Mouse (Mus musculus): ENCODE data around the gene Zfp971. TPM values are rescaled to one million over a fixed set of nuclear protein-coding genes. Genes with fewer than 3 reads are reported as not detected.
"Not testable (repeated sequence)": the region's sequence is repeated elsewhere in the genome, so short reads cannot be mapped to it uniquely, and the experiment has no call there.

The Zfp971 gene
- 12.8 and 14.8 TPM in 2 replicates for polyA plus RNA-seq (2015; fragmentation: Nextera tagmentation; extraction: Ambion mirVana)

DNA sequence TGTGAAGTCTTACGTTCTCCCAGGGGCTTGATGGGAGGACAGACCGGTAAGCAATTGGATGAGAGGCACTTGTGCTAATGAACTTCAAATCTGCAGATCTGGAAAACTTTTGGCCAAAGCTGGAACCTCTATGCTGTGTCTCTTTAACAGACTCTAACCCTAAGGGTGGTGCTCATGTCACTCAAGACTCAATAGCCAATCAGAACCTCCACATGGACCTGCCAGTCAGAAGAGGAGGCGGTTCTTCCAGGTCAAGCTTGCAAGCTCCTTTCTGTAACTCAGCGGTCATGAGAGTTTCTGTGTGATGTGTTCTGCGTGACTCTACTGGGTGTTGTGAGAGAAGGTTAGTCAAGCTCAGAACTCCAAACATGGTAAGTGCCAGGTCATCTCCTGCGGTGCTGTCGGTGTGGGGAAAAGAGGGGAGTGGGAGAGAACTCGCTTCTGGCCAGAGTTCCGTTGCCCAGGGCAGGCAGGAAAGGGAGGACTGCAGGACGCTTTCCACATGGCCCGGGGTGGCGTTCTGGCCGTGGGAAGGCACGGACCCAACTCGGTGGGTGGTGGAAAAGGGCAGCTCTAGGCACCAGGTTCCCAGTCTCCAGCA lies at the start of gene Zfp971:
TSS of gene Zfp971 (plus strand) at position 274 of the 601 bp plus-strand sequence.
- Histone ChIP-seq H3K4me3 (replicated peaks; ENCODE audit: low read length) (peak within 1 kb of the TSS; percentile 62), H3K4me2 (ENCODE audit: low read depth, low read length) (peak within 1 kb of the TSS; percentile 54), H3K27ac (ENCODE audit: low read length) (peak within 1 kb of the TSS; percentile 23; the same call in 1 of the 2 replicates), H3K9ac (ENCODE audit: low read length) (peak within 1 kb of the TSS; percentile 75)
- H3K36me3 ChIP-seq (ENCODE audit: control insufficient read depth, insufficient read depth, low read length); ATAC-seq (ENCODE audit: insufficient read depth, low FRiP score); H3K9me3 ChIP-seq (replicated peaks; ENCODE audit: control insufficient read depth, low read length); H3K4me1 ChIP-seq (ENCODE audit: control insufficient read depth, insufficient read depth, low read length); H3K27me3 ChIP-seq (ENCODE audit: control insufficient read depth, insufficient read depth, low read length): not testable (repeated sequence)
- whole genome bisulfite sequencing: 2% methylated on average over 13 of the region's 15 CpGs

DNA sequence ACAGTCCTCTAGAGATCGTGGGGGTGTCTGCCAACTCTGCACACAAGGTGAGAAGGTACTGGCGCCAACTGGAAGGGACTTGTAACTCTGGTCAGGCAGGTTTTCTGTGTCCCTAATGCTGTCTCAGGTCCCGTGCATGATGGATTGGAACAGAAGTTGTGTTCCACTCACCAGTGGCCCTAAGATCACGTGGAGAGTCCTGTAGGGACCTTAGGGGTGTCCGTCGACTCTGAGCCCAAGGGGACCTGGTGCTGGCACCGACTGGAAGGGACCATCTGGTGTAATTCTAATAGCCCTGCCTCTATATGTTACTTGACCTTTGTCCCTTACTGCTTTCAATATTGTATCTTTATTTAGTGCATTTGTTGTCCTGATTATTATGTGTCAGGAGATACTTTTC lies 48.3 kb upstream of the Zfp971 start:
- not testable (repeated sequence) for ATAC-seq (ENCODE audit: insufficient read depth, low FRiP score); H3K27me3 ChIP-seq (ENCODE audit: control insufficient read depth, insufficient read depth, low read length); H3K36me3 ChIP-seq (ENCODE audit: control insufficient read depth, insufficient read depth, low read length); H3K9me3 ChIP-seq (replicated peaks; ENCODE audit: control insufficient read depth, low read length); H3K4me2 ChIP-seq (ENCODE audit: low read depth, low read length); H3K27ac ChIP-seq (ENCODE audit: low read length); H3K9ac ChIP-seq (ENCODE audit: low read length); H3K4me1 ChIP-seq (ENCODE audit: control insufficient read depth, insufficient read depth, low read length); H3K4me3 ChIP-seq (replicated peaks; ENCODE audit: low read length)
- 77% methylated on average over 7 of the region's 7 CpGs for WGBS

GRCm38 (mm10) chr2:178019486-178019885 lies 3.6 kb upstream of the Zfp971 start:
- H3K9me3 ChIP-seq (replicated peaks; ENCODE audit: control insufficient read depth, low read length); H3K4me1 ChIP-seq (ENCODE audit: control insufficient read depth, insufficient read depth, low read length); H3K4me2 ChIP-seq (ENCODE audit: low read depth, low read length); H3K4me3 ChIP-seq (replicated peaks; ENCODE audit: low read length); ATAC-seq (ENCODE audit: insufficient read depth, low FRiP score); H3K27me3 ChIP-seq (ENCODE audit: control insufficient read depth, insufficient read depth, low read length); H3K9ac ChIP-seq (ENCODE audit: low read length); H3K27ac ChIP-seq (ENCODE audit: low read length); H3K36me3 ChIP-seq (ENCODE audit: control insufficient read depth, insufficient read depth, low read length): not testable (repeated sequence)
- 82% methylated on average over 3 of the region's 3 CpGs for WGBS

DNA sequence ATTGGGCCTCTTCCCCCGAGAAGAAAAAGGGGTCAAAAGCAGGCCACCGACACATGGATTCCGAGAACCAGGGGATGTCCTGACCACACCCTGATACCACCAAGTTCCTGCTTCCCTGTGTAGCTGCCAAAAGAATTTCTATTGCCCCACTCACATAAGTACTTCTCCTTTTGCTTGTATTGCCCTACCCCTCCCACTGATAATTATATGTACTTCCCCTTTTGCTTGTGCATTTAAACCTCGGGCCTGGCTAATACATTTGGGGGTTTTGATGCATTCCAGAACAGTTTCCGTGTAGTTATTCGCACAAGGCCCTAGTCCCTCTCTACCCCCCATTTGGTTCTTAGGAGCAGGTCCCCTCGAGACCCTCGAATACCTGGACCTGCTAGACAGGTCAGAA lies 2.3 kb upstream of the Zfp971 start:
- not testable (repeated sequence) for H3K36me3 ChIP-seq (ENCODE audit: control insufficient read depth, insufficient read depth, low read length); H3K4me3 ChIP-seq (replicated peaks; ENCODE audit: low read length); ATAC-seq (ENCODE audit: insufficient read depth, low FRiP score); H3K27ac ChIP-seq (ENCODE audit: low read length); H3K9me3 ChIP-seq (replicated peaks; ENCODE audit: control insufficient read depth, low read length); H3K4me1 ChIP-seq (ENCODE audit: control insufficient read depth, insufficient read depth, low read length); H3K4me2 ChIP-seq (ENCODE audit: low read depth, low read length); H3K9ac ChIP-seq (ENCODE audit: low read length); H3K27me3 ChIP-seq (ENCODE audit: control insufficient read depth, insufficient read depth, low read length)
- 73% methylated on average over 8 of the region's 8 CpGs for WGBS

- 14% methylated on average over 2 of the region's 2 CpGs for WGBS
- H3K36me3 ChIP-seq (ENCODE audit: control insufficient read depth, insufficient read depth, low read length); H3K9me3 ChIP-seq (replicated peaks; ENCODE audit: control insufficient read depth, low read length); ATAC-seq (ENCODE audit: insufficient read depth, low FRiP score); H3K4me1 ChIP-seq (ENCODE audit: control insufficient read depth, insufficient read depth, low read length); H3K27me3 ChIP-seq (ENCODE audit: control insufficient read depth, insufficient read depth, low read length); H3K27ac ChIP-seq (ENCODE audit: low read length): not testable (repeated sequence)
- Histone ChIP-seq H3K9ac (ENCODE audit: low read length) (peak overlapping the region; percentile 75), H3K4me2 (ENCODE audit: low read depth, low read length) (peak overlapping the region; percentile 54), H3K4me3 (replicated peaks; ENCODE audit: low read length) (peak overlapping the region; percentile 62)
Observed at GRCm38 (mm10) chr2:178023861-178024260, 777 bp downstream of the Zfp971 start.

DNA sequence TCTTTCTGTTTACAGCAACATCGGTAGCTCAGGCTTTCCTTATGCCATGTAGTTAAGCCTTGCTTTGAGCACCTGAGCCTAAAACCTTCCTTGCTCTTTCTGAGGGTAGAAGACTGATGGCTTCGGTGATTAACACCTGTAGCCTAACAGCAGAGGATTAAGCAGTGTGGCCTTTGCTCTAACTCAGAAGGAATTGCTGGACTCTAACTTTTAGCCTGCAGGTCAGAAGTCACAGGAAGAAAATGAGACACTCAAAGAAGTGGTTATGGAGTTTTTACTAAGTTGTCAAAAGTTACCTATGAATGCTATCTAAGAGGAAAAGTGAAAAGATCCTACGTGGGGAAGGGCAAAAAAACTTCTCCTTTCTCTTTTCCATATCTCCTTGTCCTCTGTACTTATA lies 4.5 kb downstream of the Zfp971 start:
- not testable (repeated sequence) for H3K4me1 ChIP-seq (ENCODE audit: control insufficient read depth, insufficient read depth, low read length); ATAC-seq (ENCODE audit: insufficient read depth, low FRiP score); H3K9me3 ChIP-seq (replicated peaks; ENCODE audit: control insufficient read depth, low read length); H3K36me3 ChIP-seq (ENCODE audit: control insufficient read depth, insufficient read depth, low read length); H3K4me3 ChIP-seq (replicated peaks; ENCODE audit: low read length); H3K9ac ChIP-seq (ENCODE audit: low read length); H3K27ac ChIP-seq (ENCODE audit: low read length); H3K4me2 ChIP-seq (ENCODE audit: low read depth, low read length); H3K27me3 ChIP-seq (ENCODE audit: control insufficient read depth, insufficient read depth, low read length)
- WGBS: 85% methylated on average over 2 of the region's 3 CpGs

- Histone ChIP-seq H3K4me2 (ENCODE audit: low read depth, low read length) (no peak overlapping the region), H3K36me3 (ENCODE audit: control insufficient read depth, insufficient read depth, low read length) (no peaks in the 10 kb centered on the region), H3K9me3 (replicated peaks; ENCODE audit: control insufficient read depth, low read length) (no peaks in the 10 kb centered on the region), H3K27me3 (ENCODE audit: control insufficient read depth, insufficient read depth, low read length) (no peaks in the 10 kb centered on the region), H3K4me3 (replicated peaks; ENCODE audit: low read length) (no peak overlapping the region), H3K9ac (ENCODE audit: low read length) (no peak overlapping the region), H3K4me1 (ENCODE audit: control insufficient read depth, insufficient read depth, low read length) (no peaks in the 10 kb centered on the region), H3K27ac (ENCODE audit: low read length) (no peak overlapping the region)
- ATAC-seq (ENCODE audit: insufficient read depth, low FRiP score): no peak
- WGBS: 0% methylated on average over 1 of the region's 1 CpGs
Observed at GRCm38 (mm10) chr2:178058195-178058594, 35.1 kb downstream of the Zfp971 start.

GRCm38 (mm10) chr2:178078166-178078717 lies 55.2 kb downstream of the Zfp971 start, which contains the start of gene Zfp931:
Gene Zfp931 (minus strand): TSS chr2:178078476.
- ATAC-seq (ENCODE audit: insufficient read depth, low FRiP score); H3K9me3 ChIP-seq (replicated peaks; ENCODE audit: control insufficient read depth, low read length); H3K4me1 ChIP-seq (ENCODE audit: control insufficient read depth, insufficient read depth, low read length); H3K27ac ChIP-seq (ENCODE audit: low read length); H3K27me3 ChIP-seq (ENCODE audit: control insufficient read depth, insufficient read depth, low read length); H3K36me3 ChIP-seq (ENCODE audit: control insufficient read depth, insufficient read depth, low read length): not testable (repeated sequence)
- Histone ChIP-seq H3K9ac (ENCODE audit: low read length) (peak within 1 kb of the TSS; percentile 58), H3K4me2 (ENCODE audit: low read depth, low read length) (peak within 1 kb of the TSS; percentile 43), H3K4me3 (replicated peaks; ENCODE audit: low read length) (peak within 1 kb of the TSS; percentile 48)
- 0% methylated on average over 4 of the region's 14 CpGs for WGBS
